Mouse (Mus musculus): Measurements from ENCODE around the gene H2-T24.

Gene H2-T24

DNA sequence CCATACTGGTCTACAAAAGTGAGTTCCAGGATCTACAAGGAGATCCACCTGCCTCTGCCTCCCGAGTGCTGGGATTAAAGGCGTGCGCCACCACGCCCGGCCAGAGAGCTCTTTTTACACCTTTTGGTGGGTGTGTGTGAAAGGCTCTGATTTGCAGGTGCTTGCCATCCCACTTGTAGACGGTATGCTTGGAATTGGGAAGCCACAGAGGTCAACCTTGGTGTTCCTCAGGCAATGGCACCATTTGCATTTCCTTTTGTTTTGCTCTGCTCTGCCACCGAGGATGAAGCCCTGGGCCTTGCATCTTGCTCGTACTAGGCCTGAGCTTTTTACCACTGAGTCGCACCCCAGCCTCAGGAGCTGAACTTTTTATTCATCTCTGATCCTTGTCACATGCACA, 38.6 kb downstream of the H2-T24 start:
- DNase-seq (ENCODE audit: low read depth), result no peak

DNA sequence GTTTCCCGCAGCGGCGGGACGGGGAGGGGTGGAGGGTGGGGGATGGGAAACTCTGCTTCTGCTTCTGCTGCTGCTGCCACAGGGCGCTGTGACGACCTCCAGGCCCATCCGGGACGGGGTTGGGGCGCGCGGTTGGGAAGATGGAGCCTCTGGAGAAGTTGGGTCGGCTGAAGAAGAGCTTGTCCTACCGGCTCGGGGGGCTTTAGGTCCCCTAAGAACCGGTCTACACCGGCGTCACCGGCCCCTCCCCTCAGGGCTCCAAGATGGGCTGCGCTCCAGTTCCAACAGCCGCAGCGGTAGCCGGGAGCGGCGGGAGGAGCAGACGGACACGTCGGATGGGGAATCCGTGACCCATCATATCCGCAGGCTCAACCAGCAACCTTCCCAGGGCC, 40.0 kb downstream of the H2-T24 start:
- DNase-seq (ENCODE audit: low read depth), result no peak

DNA sequence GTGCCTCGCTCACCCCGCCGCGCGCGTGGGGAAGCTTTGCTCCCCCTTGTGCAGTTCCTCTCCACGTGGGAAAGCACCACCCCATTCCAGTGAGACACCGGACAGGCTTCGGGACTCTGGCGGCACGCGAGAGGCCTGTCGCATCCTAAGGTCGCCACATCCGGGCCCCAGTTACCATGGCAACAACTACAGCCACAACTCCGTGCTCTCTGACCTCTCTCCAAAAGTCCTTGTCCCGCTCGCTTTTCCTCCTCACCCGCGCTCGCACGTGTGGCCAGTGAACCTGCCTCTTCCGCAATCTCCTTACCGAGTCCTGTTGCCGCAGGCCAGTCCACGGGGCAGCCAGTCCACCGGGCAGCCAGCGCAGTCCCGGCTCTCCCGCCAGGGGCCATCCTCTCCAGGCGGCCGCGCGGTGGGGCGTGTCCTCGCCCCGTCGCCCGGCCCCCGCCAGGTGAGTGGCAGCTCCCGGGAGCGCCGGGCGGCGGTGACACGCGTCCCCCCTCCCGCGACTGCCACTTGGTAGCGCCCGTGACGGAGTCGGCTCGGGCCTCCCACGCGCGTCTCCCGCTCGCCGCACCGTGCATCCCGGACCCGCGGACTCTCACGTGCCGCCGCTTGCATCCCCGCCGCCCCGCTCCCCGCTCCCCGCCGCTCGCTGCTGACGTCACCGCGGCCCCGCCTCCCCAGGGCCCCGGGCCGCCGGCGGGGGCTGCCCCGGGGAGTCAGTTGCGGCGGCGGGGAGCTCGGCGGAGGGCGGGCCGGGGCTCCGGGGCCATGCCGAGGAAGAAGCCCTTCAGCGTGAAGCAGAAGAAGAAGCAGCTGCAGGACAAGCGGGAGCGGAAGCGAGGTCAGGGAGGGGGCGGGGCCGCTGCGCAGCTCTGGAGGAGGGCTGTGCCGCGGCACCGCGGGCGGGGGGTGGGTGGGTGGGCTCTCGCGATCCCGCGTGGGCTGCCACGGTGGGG, 40.7 kb downstream of the H2-T24 start, which contains the start of the genes Gnl1 and Prr3:
Gene Gnl1, plus strand, starts transcription at position 451 of the 962 bp plus-strand sequence.
Gene Prr3, minus strand, starts transcription at position 836 of the 962 bp plus-strand sequence.
- DNase-seq (ENCODE audit: low read depth), result peak; percentile 80

DNA sequence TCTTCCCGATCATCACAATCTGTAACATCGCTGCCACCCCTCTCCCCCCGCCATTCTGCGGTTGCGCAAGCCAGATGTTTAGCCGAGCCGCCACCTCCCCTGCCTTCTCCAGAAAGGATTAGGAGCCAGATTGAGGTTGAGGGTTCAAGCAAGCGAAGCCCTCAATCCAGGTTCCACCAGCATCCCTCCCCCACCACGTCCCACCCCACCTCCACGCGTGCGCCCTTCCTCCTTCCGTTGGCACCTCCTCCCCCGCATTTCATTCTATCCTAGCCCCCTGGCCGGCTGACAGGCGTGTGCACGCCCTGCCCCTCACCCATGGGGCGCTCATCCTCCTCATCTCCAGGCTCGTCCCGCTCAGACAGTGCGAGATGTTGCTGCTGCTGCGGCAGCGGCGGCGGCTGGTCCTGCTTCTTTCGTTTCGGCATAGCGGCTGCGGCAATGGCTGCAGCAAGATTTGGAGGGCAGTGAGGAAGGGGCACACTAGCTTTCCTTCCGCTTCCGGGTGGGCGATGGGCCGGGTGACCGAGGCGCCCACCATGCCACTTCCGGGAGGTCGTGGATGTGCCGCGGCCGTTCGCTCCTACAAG, 41.5 kb downstream of the H2-T24 start:
- DNase-seq (ENCODE audit: low read depth), result peak; percentile 66

DNA sequence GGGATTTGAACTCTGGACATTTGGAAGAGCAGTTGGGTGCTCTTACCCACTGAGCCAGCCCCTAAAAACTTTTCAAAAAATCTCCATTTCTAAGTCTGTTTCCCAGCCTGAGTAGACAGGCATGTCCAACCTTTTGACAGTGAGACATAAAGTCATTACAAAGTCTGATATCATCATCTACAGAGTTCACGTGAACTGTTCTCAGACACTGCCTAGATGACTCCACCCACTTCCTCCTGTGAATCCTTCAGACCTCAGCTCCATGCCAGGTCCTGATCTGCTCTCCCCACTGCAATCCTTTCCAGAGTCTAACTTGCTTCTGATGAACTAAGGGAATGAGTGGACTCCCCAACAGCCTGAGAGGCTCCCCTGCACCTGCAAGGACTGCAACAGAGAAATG, 48.2 kb downstream of the H2-T24 start:
- no peak for DNase-seq (ENCODE audit: low read depth)

DNA sequence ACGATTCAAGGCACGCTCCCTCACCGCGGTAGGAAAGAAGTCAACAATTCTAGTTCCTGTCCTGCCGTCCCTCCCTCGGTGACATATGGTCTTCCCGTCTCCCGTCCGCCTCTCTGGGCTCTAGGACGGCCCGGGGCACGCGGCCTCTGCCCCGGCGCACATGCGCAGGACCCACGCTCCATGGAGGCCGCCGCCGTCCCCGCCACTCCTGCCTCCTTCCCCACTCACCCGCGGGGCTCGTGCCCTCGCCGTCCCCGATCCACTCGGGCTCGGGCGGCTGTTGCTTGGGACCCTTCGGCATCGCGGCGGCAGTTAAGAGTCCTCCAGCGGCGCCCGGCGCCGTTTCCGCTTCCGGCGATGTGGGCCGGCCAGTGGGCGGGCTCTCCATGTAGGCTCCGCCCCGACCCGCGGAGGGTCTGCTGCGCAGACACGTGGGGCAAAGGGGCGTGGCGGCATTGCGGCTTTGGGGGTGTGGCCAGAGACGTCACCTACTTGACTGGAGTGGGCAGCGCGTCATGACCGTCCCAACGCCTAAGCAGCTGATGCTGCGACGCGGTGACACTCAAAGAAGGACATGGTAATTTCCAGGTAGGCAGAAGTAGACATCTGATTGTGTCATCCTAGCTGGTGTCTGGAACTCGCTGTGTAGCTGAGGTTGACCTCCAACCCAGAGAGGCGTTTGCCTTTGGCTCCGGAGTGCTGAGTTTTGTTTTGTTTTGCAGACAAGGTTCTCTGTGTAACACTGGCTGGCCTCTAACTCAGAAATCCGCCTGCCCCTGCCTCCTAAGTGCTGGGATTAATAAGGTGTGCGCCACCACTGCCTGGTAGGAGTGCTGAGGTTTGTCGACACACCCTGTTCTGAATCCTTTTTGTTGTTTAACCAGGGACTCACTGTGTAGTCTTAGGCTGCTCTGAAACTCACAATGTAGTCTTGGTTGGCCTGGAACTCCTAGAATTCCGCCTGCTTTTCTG, 50.7 kb downstream of the H2-T24 start, which contains the start of gene Abcf1:
Gene Abcf1, minus strand, starts transcription at position 344 of the 972 bp plus-strand sequence.
- DNase-seq (ENCODE audit: low read depth), result peak; percentile 94

DNA sequence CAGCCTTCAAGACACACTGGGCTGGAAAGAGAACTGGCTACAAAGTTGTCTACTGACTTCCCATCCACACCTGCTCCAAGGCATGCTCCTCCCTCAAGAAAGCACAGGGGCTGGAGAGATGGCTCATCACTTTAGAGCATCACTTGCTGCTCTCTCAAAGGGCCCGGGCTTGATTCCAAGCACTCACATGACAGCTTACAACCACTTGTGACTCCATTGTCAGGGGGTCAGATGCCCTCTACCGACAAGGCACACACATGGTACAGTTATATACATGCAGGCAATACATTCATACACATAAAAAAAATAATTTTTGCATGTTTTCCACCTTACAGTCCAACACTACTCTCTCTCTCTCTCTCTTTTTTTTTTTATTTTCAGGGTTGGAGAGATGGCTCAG, 52.7 kb downstream of the H2-T24 start:
- no peak for DNase-seq (ENCODE audit: low read depth)

DNA sequence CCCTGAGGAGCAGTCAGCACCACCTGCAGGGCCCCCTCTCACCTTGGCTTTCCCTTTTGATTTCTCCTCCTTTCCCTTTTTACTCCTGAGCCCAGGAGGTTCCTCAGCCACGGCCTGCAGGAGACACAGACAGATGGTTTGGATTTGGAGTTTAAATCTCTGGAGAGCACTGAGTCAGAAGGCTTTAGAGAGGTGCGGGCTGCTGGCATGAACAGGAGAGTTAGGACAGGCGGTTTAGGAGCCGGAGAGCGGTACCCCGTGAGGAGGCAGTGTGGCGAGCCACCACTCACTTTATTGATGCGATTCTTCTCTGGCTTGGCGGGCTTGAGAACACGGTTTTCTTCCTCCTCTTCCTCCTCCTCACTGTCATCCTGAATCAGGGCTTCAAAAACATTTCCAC, 57.1 kb downstream of the H2-T24 start:
- no peak for DNase-seq (ENCODE audit: low read depth)

DNA sequence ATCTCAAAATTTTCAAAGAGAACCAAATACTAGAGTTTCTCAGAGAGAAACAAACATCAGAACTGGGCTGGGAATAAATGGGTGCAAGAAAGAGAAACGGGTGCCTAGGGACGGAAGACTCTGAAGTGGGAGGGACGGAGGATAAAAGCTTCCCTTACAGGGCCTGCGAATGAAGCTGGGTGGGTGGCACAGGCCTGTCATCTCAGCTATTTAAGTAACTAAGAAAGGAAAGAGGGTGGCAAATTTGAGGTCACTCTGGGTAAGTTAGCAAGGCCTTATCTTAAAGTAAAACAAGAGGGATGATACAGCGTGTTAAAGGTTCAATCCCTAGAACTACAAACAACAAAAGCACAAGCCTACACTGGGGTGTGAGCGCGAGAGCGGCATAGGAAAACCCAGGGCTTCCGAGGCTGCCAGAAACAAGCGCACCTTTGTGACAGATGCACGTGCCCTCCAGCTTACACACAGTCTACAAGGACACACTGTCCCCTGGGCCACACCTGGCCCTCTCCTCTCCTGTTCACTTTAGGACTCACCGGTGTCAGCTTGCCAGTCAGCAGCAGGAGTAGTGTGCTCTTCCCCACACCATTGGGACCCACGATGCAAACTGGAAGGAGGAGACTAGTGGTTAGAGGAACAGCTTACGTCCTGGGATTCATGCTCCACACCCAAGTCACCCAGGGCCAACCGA, 61.7 kb downstream of the H2-T24 start:
- no peak for DNase-seq (ENCODE audit: low read depth)

Measured in c-Kit-positive CD71-negative TER-119-negative erythroid progenitor cells, embryonic 14.5 days (primary cell).